33 mouse cellular contexts compared by ENCODE assay signal in genomic region chr15:31583304-31584085, GRCm38 (mm10). TPM values are rescaled to one million over a fixed set of nuclear protein-coding genes. Genes with fewer than 3 reads are reported as not detected.
DNase-seq lines count a peak whose midpoint lies in the region; ATAC-seq and TF ChIP-seq lines count a peak whose summit lies in the region.
"Had no signal": no experiment of that assay in that cellular context is flagged by ENCODE, and none has a peak within 500 bp of the region (broad histone marks: within the 10 kb centered on the region; RNA-seq: fewer than 3 reads in every experiment).

No protein-coding gene starts in this region.

- no peaks in the 10 kb centered on the region for H3K36me3 ChIP-seq in midbrain, embryonic 11.5 days (ENCODE audit: control insufficient read depth, insufficient read depth, low read length)
- no peaks in the 10 kb centered on the region for H3K36me3 ChIP-seq in midbrain, embryonic 15.5 days (replicated peaks)
- peaks cover 2% of the 10 kb centered on the region for H3K36me3 ChIP-seq in limb, embryonic 10.5 days
- H3K36me3 ChIP-seq: limb, embryonic 15.5 days; lung, embryonic 15.5 days; stomach, embryonic 15.5 days had no signal

- 88% methylated on average over 13 of the region's 13 CpGs for WGBS in midbrain, embryonic 11.5 days
- WGBS in midbrain, embryonic 15.5 days, result 93% methylated on average over 13 of the region's 13 CpGs
- 90% methylated on average over 13 of the region's 13 CpGs for WGBS in limb, embryonic 10.5 days

- DNase-seq in adrenal gland, adult (ENCODE audit: inconsistent age in 2 of 2, low spot score in 1 of 2), result peak; percentile 82 to 94
- DNase-seq in adrenal gland, postnatal 4 days (ENCODE audit: low spot score in 2 of 2), result no peak
- peak; percentile 31 for DNase-seq in midbrain, embryonic 11.5 days (ENCODE audit: low spot score, missing footprints)
- DNase-seq in limb, embryonic 10.5 days (ENCODE audit: low spot score), result no peak
- DNase-seq in layer of hippocampus, adult 2 months (ENCODE audit: low spot score in 2 of 2), result no peak
- no peak for DNase-seq in cerebellum, adult 9-10 months
- DNase-seq: cerebellum, adult 2 months; cerebellum, postnatal 36 days; kidney, adult 11 months; lung, postnatal 36 days; right cerebral cortex, adult 18-20 months; right cerebral cortex, postnatal 4 days; thymus, adult 18-20 months; thymus, postnatal 36 days had no signal

- H3K27me3 ChIP-seq in midbrain, embryonic 11.5 days (ENCODE audit: control insufficient read depth, insufficient read depth, low read length), result no peaks in the 10 kb centered on the region
- no peaks in the 10 kb centered on the region for H3K27me3 ChIP-seq in midbrain, embryonic 15.5 days (replicated peaks)
- H3K27me3 ChIP-seq in limb, embryonic 10.5 days (ENCODE audit: low read depth, poor library complexity, severe bottlenecking), result no peaks in the 10 kb centered on the region
- H3K27me3 ChIP-seq: CH12.LX; embryonic facial prominence, embryonic 15.5 days; limb, embryonic 15.5 days; lung, embryonic 15.5 days; neural tube, embryonic 13.5 days; Patski; stomach, embryonic 15.5 days had no signal

- H3K9ac ChIP-seq in midbrain, embryonic 11.5 days (ENCODE audit: low read length), result no peak overlapping the region
- no peak overlapping the region for H3K9ac ChIP-seq in midbrain, embryonic 15.5 days
- H3K9ac ChIP-seq: embryonic facial prominence, embryonic 15.5 days; limb, embryonic 15.5 days; lung, embryonic 15.5 days; neural tube, embryonic 13.5 days; stomach, embryonic 15.5 days had no signal

- H3K4me3 ChIP-seq in midbrain, embryonic 11.5 days (ENCODE audit: low read depth, low read length), result no peak overlapping the region
- no peak overlapping the region for H3K4me3 ChIP-seq in midbrain, embryonic 15.5 days
- H3K4me3 ChIP-seq in brown adipose tissue, adult 24 weeks (ENCODE audit: insufficient read depth, low read depth, low read length), result no peak overlapping the region
- H3K4me3 ChIP-seq in limb, embryonic 10.5 days, result no peak overlapping the region
- H3K4me3 ChIP-seq in layer of hippocampus, adult 2 months, result no peak overlapping the region
- H3K4me3 ChIP-seq: embryonic facial prominence, embryonic 15.5 days; hindbrain, embryonic 10.5 days; left cerebral cortex, adult 2 months; limb, embryonic 15.5 days; lung, embryonic 15.5 days; myocyte; neural tube, embryonic 13.5 days; stomach, embryonic 15.5 days had no signal

- H3K4me2 ChIP-seq in midbrain, embryonic 11.5 days, result no peak overlapping the region
- H3K4me2 ChIP-seq in midbrain, embryonic 15.5 days, result no peak overlapping the region
- H3K4me2 ChIP-seq: embryonic facial prominence, embryonic 15.5 days; heart, embryonic 11.5 days; limb, embryonic 15.5 days; lung, embryonic 15.5 days; neural tube, embryonic 13.5 days; stomach, embryonic 15.5 days had no signal

- no peaks in the 10 kb centered on the region for H3K4me1 ChIP-seq in midbrain, embryonic 11.5 days (ENCODE audit: control insufficient read depth, insufficient read depth, low read length)
- no peaks in the 10 kb centered on the region for H3K4me1 ChIP-seq in midbrain, embryonic 15.5 days
- H3K4me1 ChIP-seq in brown adipose tissue, adult 24 weeks (ENCODE audit: control insufficient read depth, insufficient read depth, insufficient read length, low read length), result peaks cover 3% of the 10 kb centered on the region; the same call in 1 of the 2 replicates
- H3K4me1 ChIP-seq in limb, embryonic 10.5 days, result no peaks in the 10 kb centered on the region
- H3K4me1 ChIP-seq: embryonic facial prominence, embryonic 15.5 days; hindbrain, embryonic 10.5 days; limb, embryonic 15.5 days; lung, embryonic 15.5 days; neural tube, embryonic 13.5 days; stomach, embryonic 15.5 days had no signal

- TF ChIP-seq CTCF in layer of hippocampus, adult 2 months (conservative IDR thresholded peaks at IDR 0.05), result no peak

- no peaks in the 10 kb centered on the region for H3K9me3 ChIP-seq in midbrain, embryonic 11.5 days (ENCODE audit: control insufficient read depth, low read length)
- H3K9me3 ChIP-seq in midbrain, embryonic 15.5 days, result no peaks in the 10 kb centered on the region
- no peaks in the 10 kb centered on the region for H3K9me3 ChIP-seq in limb, embryonic 10.5 days (replicated peaks)
- H3K9me3 ChIP-seq: embryonic facial prominence, embryonic 15.5 days; G1E; hindbrain, embryonic 10.5 days; limb, embryonic 15.5 days; lung, embryonic 15.5 days; neural tube, embryonic 13.5 days; stomach, embryonic 15.5 days had no signal

- H3K27ac ChIP-seq in midbrain, embryonic 11.5 days (ENCODE audit: low read depth, low read length), result no peak overlapping the region
- H3K27ac ChIP-seq in midbrain, embryonic 15.5 days, result no peak overlapping the region
- 0 out of 2 replicates have a peak overlapping the region, but pooled peaks have one; percentile 11 for H3K27ac ChIP-seq in brown adipose tissue, adult 24 weeks (replicated peaks; ENCODE audit: low read depth, low read length)
- no peak overlapping the region for H3K27ac ChIP-seq in limb, embryonic 10.5 days
- H3K27ac ChIP-seq in layer of hippocampus, adult 2 months, result no peak overlapping the region
- H3K27ac ChIP-seq: embryonic facial prominence, embryonic 15.5 days; hindbrain, embryonic 10.5 days; kidney, postnatal 0 days; left cerebral cortex, adult 2 months; limb, embryonic 15.5 days; lung, embryonic 15.5 days; neural tube, embryonic 13.5 days; stomach, embryonic 15.5 days had no signal

- ATAC-seq in midbrain, embryonic 11.5 days (ENCODE audit: low FRiP score), result no peak
- ATAC-seq in midbrain, embryonic 15.5 days (replicated peaks), result no peak
- ATAC-seq: forebrain, embryonic 14.5 days; hindbrain, embryonic 16.5 days; midbrain, embryonic 16.5 days; Patski had no signal

RNA-seq across cellular contexts. Expression of gene Cct5, which starts 18.1 kb away (rescaled TPM):
- 100 to 1,000 TPM; 310 to 330 TPM for total RNA-seq in adrenal gland, postnatal 4 days (2021)
- 728 and 743 TPM in 2 replicates for polyA plus RNA-seq in midbrain, embryonic 11.5 days (2014; fragmentation: Nextera tagmentation; extraction: Ambion mirVana)
- polyA plus RNA-seq in midbrain, embryonic 15.5 days (2015; fragmentation: Nextera tagmentation; extraction: Ambion mirVana), result 484 and 504 TPM in 2 replicates
- 134 and 155 TPM in 2 replicates for polyA plus RNA-seq in brown adipose tissue, adult 24 weeks (2012; ENCODE audit: insufficient read depth, insufficient read length, missing spikeins)
- 754 and 870 TPM in 2 replicates for polyA plus RNA-seq in limb, embryonic 10.5 days (2016; fragmentation: Nextera tagmentation; extraction: Ambion mirVana)
- total RNA-seq in layer of hippocampus, adult 2 months (2021), result 100 to 1,000 TPM; 236 to 247 TPM

RNA-seq across cellular contexts. Expression of gene Fam173b, which starts 18.2 kb away (rescaled TPM):
- 10 to 100 TPM; 17.1 to 17.4 TPM for total RNA-seq in adrenal gland, postnatal 4 days (2021)
- polyA plus RNA-seq in midbrain, embryonic 11.5 days (2014; fragmentation: Nextera tagmentation; extraction: Ambion mirVana), result 14.0 and 14.6 TPM in 2 replicates
- 9.2 and 10.6 TPM in 2 replicates for polyA plus RNA-seq in midbrain, embryonic 15.5 days (2015; fragmentation: Nextera tagmentation; extraction: Ambion mirVana)
- 16.8 and 26.4 TPM in 2 replicates for polyA plus RNA-seq in brown adipose tissue, adult 24 weeks (2012; ENCODE audit: insufficient read depth, insufficient read length, missing spikeins)
- polyA plus RNA-seq in limb, embryonic 10.5 days (2016; fragmentation: Nextera tagmentation; extraction: Ambion mirVana), result 13.7 and 14.7 TPM in 2 replicates
- 10 to 100 TPM; 11.2 to 11.3 TPM for total RNA-seq in layer of hippocampus, adult 2 months (2021)

RNA-seq across cellular contexts. Expression of gene Cmbl, which starts 18.3 kb away (rescaled TPM):
- 100 to 1,000 TPM; 103 to 106 TPM for total RNA-seq in adrenal gland, postnatal 4 days (2021)
- 1.5 and 1.6 TPM in 2 replicates for polyA plus RNA-seq in midbrain, embryonic 11.5 days (2014; fragmentation: Nextera tagmentation; extraction: Ambion mirVana)
- polyA plus RNA-seq in midbrain, embryonic 15.5 days (2015; fragmentation: Nextera tagmentation; extraction: Ambion mirVana), result 14.3 and 15.7 TPM in 2 replicates
- polyA plus RNA-seq in brown adipose tissue, adult 24 weeks (2012; ENCODE audit: insufficient read depth, insufficient read length, missing spikeins), result 45.8 and 86.8 TPM in 2 replicates
- 0.98 and 2.0 TPM in 2 replicates for polyA plus RNA-seq in limb, embryonic 10.5 days (2016; fragmentation: Nextera tagmentation; extraction: Ambion mirVana)
- total RNA-seq in layer of hippocampus, adult 2 months (2021), result 10 to 100 TPM; 12.7 to 12.8 TPM
- total RNA-seq: CH12.LX; G1E; megakaryocyte-erythroid progenitor cell, adult 5-6 weeks had no signal
- polyA plus RNA-seq: G1E had no signal

RNA-seq across cellular contexts. Expression of gene March6, which starts 52.6 kb away (rescaled TPM):
- total RNA-seq in adrenal gland, postnatal 4 days (2021), result 100 to 1,000 TPM; 114 to 120 TPM
- polyA plus RNA-seq in midbrain, embryonic 11.5 days (2014; fragmentation: Nextera tagmentation; extraction: Ambion mirVana), result 53.9 and 55.9 TPM in 2 replicates
- 86.5 and 96.9 TPM in 2 replicates for polyA plus RNA-seq in midbrain, embryonic 15.5 days (2015; fragmentation: Nextera tagmentation; extraction: Ambion mirVana)
- 24.6 and 36.6 TPM in 2 replicates for polyA plus RNA-seq in brown adipose tissue, adult 24 weeks (2012; ENCODE audit: insufficient read depth, insufficient read length, missing spikeins)
- polyA plus RNA-seq in limb, embryonic 10.5 days (2016; fragmentation: Nextera tagmentation; extraction: Ambion mirVana), result 29.6 and 36.2 TPM in 2 replicates
- total RNA-seq in layer of hippocampus, adult 2 months (2021), result 100 to 1,000 TPM; 186 to 194 TPM

Comparison
In these comparisons a context has a peak if more than half of its experiments do, and no peak if none do; other contexts are left out.
1. DNase-seq: peak in adrenal gland, adult (2 of 2) and midbrain, embryonic 11.5 days (single experiment); none in adrenal gland, postnatal 4 days (0 of 2), limb, embryonic 10.5 days (single experiment), layer of hippocampus, adult 2 months (0 of 2) and cerebellum, adult 9-10 months (single experiment).